Mouse (Mus musculus) kidney, adult 2 months (tissue): ENCODE data around the gene Gtf3c5. TPM values are rescaled to one million over a fixed set of nuclear protein-coding genes. Genes with fewer than 3 reads are reported as not detected.

Experiments
- DNase-seq: peaks from one replicate; pipeline ENCODE4 v3.0.0; 2021
- H3K27ac ChIP-seq: fragments of 200-500 bp; 2 replicates; pipeline ENCODE4 v1.5.1; 2012; ENCODE audit warnings: low read depth, low read length, control low read depth, inconsistent platforms; ENCODE audit not compliant: insufficient read depth
- H3K27me3 ChIP-seq: fragments of 200-500 bp; replicated peaks from 2 replicates; pipeline ENCODE4 v1.6.1; 2012; ENCODE audit warnings: mild to moderate bottlenecking, moderate library complexity, low read length, inconsistent platforms; ENCODE audit not compliant: control insufficient read depth, insufficient read depth
- H3K36me3 ChIP-seq: fragments of 200-500 bp; 2 replicates; pipeline ENCODE4 v1.6.1; 2012; ENCODE audit warnings: mild to moderate bottlenecking, moderate library complexity, low read length, inconsistent platforms; ENCODE audit not compliant: control insufficient read depth, insufficient read depth
- H3K4me1 ChIP-seq: fragments of 200-500 bp; 2 replicates; pipeline ENCODE4 v1.6.1; 2011; ENCODE audit warnings: low read length; ENCODE audit not compliant: control insufficient read depth, insufficient read depth
- H3K4me3 ChIP-seq: fragments of 200-500 bp; 2 replicates; pipeline ENCODE4 v1.5.1; 2011; ENCODE audit warnings: mild to moderate bottlenecking, low read depth, low read length, control low read depth; ENCODE audit not compliant: insufficient read depth
- CTCF ChIP-seq: fragments of 200-500 bp; conservative IDR thresholded peaks from 2 replicates; pipeline ENCODE4 v1.5.1; 2011; ENCODE audit warnings: low read depth, mild to moderate bottlenecking, control low read depth, low read length, moderate library complexity, mixed read lengths; ENCODE audit not compliant: insufficient read depth, insufficient read length
- POLR2A ChIP-seq: fragments of 200-500 bp; IDR thresholded peaks from one replicate; pipeline ENCODE4 v1.6.1; 2011; ENCODE audit warnings: low read depth, low read length, control low read depth
- WGBS: fragments of 180-500 bp; shearing (Covaris S2); methylation state at CpG from one replicate; pipeline ENCODE4 v1.1.7; 2018; 5-methylcytosine and 5-hydroxymethylcytosine counted together
- polyA plus RNA-seq: library from polyadenylated mRNA; depleted of rRNA; stranded (reverse); fragments of >200 nt; gene quantifications from 2 replicates; pipeline ENCODE4 v1.2.3, GENCODE M21; 2012

The Gtf3c5 gene
- polyA plus RNA-seq, 1 experiment: 20.8 TPM

GRCm38 (mm10) chr2:28607341-28608165, 24.0 kb upstream of the Gtf3c5 start:
- DNase-seq: no peak
- no peak for TF ChIP-seq CTCF
- no peak for TF ChIP-seq POLR2A
- WGBS: 65% methylated on average over 10 of the region's 10 CpGs
- Histone ChIP-seq H3K4me3 (no peak overlapping the region), H3K36me3 (no peaks in the 10 kb centered on the region), H3K27ac (no peak overlapping the region), H3K27me3 (no peaks in the 10 kb centered on the region), H3K4me1 (no peaks in the 10 kb centered on the region)

- 63% methylated on average over 8 of the region's 8 CpGs for WGBS
- Histone ChIP-seq H3K36me3 (no peaks in the 10 kb centered on the region), H3K4me1 (no peaks in the 10 kb centered on the region), H3K27ac (no peak overlapping the region), H3K4me3 (no peak overlapping the region), H3K27me3 (no peaks in the 10 kb centered on the region)
- TF ChIP-seq POLR2A: no peak
- no peak; the same call in 1 of the 2 replicates for TF ChIP-seq CTCF
- no peak for DNase-seq
Observed at GRCm38 (mm10) chr2:28606601-28607340, 23.2 kb upstream of the Gtf3c5 start.

GRCm38 (mm10) chr2:28605789-28606541, 22.4 kb upstream of the Gtf3c5 start:
- 38% methylated on average over 14 of the region's 14 CpGs for WGBS
- no peak overlapping the region for H3K27ac ChIP-seq
- DNase-seq: no peak

GRCm38 (mm10) chr2:28603542-28603941, 20.0 kb upstream of the Gtf3c5 start:
- no peak for DNase-seq
- 94% methylated on average over 5 of the region's 5 CpGs for WGBS
- no peak for TF ChIP-seq CTCF
- TF ChIP-seq POLR2A: no peak
- no peaks in the 10 kb centered on the region for H3K27me3 ChIP-seq
- no peaks in the 10 kb centered on the region for H3K36me3 ChIP-seq
- no peak overlapping the region for H3K27ac ChIP-seq
- no peaks in the 10 kb centered on the region for H3K4me1 ChIP-seq
- H3K4me3 ChIP-seq: no peak overlapping the region

More at GRCm38 (mm10) chr2:28605789-28606541, 22.4 kb upstream of the Gtf3c5 start:
- TF ChIP-seq CTCF: no peak
- TF ChIP-seq POLR2A: no peak
- Histone ChIP-seq H3K27me3 (no peaks in the 10 kb centered on the region), H3K4me3 (no peak overlapping the region), H3K4me1 (no peaks in the 10 kb centered on the region), H3K36me3 (no peaks in the 10 kb centered on the region)

DNA sequence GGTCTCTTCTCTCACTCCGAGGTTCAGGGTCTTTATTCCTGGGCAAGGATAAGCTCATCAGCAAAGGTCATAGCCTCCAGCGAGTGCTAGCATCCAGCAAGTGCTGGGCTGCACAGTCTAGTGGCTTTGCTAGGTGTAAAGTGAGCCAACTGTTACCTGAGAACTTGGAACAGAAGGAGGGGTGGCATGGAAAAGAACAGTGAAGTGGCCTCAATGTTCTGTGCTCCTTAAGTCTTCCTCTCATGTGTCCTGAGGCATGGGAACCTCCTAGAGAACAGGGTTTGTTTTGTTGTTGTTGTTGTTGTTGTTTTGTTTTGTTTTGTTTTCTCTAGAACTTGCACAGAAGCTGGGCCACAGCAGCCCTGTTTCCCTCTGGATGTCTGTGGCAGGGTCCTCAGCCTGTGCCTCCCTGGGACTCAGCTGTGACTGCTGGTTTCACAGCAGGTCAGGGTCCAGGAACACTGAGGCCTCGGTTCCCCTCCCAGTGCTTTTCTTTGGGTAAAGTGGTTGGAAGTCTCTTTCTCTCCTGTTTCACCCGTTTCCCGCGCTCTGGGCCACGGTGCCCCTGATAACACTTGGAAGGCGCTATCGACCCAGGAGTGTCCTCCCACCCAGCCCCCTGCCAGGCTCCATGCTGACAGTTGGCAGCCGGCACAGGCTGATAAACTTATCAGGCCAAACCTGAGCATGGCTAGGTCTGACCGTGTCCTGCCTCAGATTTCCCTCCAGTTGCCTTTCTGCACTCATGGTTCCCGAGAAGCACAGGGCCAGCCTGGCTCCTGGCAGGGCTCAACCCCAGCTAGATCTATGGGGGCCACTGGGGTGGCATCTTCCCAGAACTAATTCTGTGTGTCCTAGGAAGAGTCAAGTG, 18.4 kb upstream of the Gtf3c5 start:
- DNase-seq: no peak
- TF ChIP-seq CTCF (no peak), POLR2A (no peak)
- Histone ChIP-seq H3K27me3 (no peaks in the 10 kb centered on the region), H3K36me3 (no peaks in the 10 kb centered on the region), H3K4me3 (no peak overlapping the region), H3K27ac (no peak overlapping the region), H3K4me1 (no peaks in the 10 kb centered on the region)
- 63% methylated on average over 12 of the region's 12 CpGs for WGBS

DNA sequence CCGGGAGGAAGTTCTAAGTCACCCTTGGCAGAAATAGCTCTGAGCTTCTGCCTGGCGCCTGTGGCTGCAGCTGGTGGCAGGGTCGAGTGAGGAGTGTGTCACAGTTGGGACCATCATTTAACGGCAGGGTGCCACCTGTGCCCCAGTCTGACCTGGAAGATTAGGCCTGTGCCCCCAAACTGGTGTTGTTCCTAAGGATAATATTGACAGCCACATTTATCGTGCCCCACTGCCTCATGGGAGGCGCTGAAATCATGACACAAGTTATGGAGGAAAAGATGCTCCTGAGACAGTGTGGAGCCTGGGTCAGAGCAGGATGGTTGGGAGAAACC, 16.0 kb upstream of the Gtf3c5 start:
- Histone ChIP-seq H3K4me1 (no peaks in the 10 kb centered on the region), H3K36me3 (no peaks in the 10 kb centered on the region), H3K4me3 (no peak overlapping the region), H3K27me3 (no peaks in the 10 kb centered on the region), H3K27ac (no peak overlapping the region)
- no peak for TF ChIP-seq POLR2A
- TF ChIP-seq CTCF: no peak
- WGBS: 72% methylated on average over 6 of the region's 6 CpGs
- DNase-seq: no peak
